Mouse (Mus musculus): ENCODE data around the gene Psmd9.

Psmd9 gene

DNA sequence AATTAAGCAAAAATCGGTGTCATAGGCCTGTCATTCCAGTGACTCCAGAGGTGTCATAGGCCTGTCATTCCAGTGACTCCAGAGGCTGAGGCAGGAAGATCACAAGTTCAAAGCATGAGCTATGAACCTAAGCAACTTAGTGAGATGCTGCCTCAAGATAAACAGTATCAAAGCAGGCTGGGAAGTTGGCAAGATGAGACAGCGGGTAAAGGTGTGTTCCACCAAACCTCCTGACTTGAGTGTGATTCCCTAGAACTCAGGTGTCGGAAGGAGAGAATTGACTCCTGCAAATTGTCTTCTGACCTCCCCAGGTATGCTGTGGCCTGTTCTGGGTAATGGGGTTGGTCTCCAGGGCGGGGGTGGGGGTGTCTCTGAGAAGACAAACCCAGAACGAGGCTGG is at the start of gene Psmd9:
Gene Psmd9 (plus strand): TSS at position 130 of the 400 bp plus-strand sequence.
- DNase-seq: no peak

DNA sequence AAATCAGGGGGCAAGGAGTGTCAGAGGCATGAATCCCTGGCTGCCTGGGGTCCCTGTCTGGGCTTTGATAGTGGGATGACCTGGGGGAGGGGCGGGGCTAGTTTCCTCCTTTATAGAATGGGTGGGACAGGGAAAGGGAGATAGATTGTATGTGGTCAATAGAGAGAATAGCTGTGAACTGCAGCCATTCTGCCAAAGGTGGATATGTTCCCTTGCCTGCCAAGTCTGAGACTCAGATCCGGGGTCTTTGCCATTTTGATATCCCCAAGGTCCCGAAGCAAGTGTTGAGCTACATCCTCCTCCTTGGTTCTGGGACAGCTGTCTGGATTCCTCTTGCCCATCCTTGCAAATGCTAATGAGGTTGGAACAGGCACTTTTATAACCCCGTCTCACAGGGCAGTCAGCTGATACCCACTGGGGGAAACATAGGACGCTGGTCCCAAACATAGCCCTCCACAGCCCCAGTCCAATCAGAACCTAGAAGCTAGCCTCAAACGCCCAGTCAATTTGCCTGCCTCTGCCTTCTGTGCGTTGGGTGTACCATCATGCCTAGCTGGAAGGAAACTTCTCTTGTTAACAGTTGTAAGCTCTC is 48.5 kb upstream of the Psmd9 start:
- DNase-seq: no peak

- no peak for DNase-seq
These were observed 47.0 kb upstream of the Psmd9 start for GRCm38 (mm10) chr5:123122181-123122580.

GRCm38 (mm10) chr5:123125105-123125504 is 44.1 kb upstream of the Psmd9 start:
- no peak for DNase-seq

- no peak for DNase-seq
These were observed 43.4 kb upstream of the Psmd9 start for GRCm38 (mm10) chr5:123125638-123126406.

GRCm38 (mm10) chr5:123127031-123127430 is 42.2 kb upstream of the Psmd9 start:
- DNase-seq: no peak

DNA sequence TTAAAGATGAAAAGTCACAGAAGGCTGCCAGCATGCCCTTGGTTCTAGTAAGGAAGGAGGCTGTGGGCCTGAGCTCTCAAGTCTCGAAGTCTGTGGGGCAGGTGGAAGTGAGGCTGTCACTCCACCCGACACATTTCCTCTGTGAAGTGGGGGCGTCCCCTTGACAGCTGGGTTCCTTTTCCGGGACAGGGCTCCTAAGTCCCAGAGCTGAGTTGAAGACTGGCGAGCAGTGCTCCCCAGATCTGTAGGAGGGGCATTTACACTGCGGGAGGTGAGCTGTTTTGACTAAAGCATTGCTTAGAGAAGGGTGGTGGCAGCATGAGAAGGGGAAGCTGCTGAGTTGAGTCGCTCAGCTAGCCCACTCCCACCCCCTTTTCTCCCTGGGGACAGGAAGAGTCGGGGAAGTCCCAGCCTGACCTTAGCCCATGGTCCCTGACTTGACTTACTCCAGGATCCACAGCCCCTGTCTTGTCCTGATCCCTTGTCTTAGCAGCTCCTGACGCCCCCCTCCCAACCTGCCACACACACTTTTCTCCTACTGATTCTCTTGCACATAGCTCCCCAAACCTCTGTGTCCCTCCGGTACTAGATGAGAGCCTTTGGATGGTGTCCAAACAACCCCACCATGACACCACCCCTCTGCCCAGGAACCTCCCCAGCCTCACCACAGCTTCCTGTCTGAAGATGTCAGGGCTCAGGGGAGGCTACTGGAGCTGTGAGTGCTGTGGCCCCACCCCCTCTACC is 40.6 kb upstream of the Psmd9 start:
- no peak for DNase-seq

DNA sequence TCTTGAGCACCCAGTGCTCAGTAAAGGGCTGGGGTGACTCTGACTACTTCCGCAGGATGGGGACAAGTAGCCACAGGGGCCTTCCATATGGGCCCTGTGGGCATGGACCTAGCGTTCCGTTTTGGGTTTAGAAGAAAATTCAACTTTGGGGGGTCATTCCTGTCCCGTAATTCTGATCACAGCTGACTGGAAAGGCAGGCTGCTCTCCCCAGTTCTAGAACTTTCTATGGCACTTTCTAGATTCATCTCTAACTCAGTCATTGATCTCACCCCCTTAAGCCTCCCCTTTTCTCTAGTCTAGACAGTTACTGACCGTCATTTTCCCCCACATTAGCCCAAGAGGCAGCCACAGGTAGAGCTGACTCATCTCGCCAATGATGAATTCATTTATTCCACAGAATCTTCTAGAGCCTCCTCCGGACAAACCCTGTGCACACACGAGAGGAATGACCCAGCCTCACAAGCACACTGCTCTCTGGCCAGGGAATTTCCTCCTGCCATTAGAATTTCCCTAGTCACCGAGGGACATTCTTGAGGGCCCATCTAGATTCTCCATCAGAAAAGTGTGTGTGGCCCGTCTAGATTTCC is 39.9 kb upstream of the Psmd9 start:
- no peak for DNase-seq

DNA sequence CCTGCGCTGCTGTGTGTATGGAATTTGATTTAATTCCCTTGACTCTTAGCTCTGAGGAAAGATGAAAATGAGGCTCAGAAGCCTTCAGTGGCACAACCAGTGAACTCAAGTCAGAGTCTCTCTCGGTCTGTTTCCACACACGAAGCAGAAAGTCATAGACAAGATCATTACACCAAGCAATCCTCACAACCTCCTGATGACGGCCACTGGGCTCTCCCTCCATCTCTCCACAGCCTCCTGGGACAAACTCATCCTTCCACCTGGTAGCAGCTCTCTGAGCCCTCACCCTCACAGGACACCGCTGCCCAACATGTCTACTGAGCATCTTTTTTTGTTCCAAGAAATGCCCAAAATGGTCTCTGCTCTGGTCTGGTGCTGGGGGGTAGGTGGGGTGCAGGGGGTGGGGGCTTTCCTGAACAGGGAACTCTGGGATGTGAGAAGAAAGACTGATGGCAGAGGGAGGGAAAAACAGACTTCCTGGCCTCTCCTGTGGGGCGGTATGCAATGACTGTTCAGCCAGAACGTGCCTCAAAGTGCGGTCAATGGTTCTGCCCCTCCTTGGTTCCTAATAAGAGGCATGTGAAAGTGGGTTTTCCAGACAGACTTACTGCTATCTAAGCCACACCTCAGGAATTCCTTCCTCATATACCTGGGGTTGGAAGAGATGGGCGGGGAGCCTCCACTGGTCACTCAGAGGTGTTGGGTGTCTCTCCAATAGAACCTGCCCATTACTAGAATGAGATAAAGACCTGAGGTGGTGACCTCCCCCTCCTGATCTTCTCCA is 39.0 kb upstream of the Psmd9 start:
- no peak for DNase-seq

- DNase-seq: no peak
These were observed 38.4 kb upstream of the Psmd9 start for GRCm38 (mm10) chr5:123130814-123131148.

- peak; percentile 83 to 91 for DNase-seq
These were observed 36.7 kb upstream of the Psmd9 start, which contains the start of gene Rhof for GRCm38 (mm10) chr5:123132308-123133071. Gene Rhof, minus strand, starts transcription at chr5:123132692.

DNA sequence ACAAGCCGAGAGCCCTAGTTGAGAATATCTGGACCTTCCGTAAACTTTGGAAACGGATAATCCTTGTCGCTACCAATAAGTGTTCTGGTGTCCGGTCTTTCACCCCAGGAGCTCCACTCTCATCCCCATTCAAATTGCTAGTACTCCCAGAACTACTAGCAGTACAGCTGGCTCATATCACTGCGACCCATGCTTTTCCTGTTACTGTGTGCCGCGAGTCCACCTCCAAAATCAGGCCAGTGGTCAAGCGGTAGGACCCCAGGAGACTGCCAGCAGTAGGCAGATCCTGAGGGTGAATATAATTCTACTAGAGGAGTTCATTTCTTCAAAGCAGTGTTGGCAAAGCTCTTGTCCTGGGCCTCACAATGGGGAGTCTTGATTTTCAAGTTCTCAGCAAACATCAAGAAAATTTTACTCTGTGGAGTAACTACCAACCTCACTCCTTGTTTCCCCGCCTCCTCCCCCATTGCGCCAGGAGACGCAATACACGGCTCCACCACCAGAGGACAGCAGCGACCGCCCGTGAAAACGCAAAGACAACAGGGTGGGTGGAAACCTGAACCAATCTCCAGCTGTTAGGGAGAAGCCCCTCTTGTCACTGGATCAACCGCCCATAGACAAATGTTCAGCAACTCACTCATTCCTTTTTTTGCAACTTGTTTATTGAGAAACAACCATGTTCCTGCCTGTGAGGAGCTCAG is 36.0 kb upstream of the Psmd9 start:
- DNase-seq: peak; percentile 83 to 90

DNA sequence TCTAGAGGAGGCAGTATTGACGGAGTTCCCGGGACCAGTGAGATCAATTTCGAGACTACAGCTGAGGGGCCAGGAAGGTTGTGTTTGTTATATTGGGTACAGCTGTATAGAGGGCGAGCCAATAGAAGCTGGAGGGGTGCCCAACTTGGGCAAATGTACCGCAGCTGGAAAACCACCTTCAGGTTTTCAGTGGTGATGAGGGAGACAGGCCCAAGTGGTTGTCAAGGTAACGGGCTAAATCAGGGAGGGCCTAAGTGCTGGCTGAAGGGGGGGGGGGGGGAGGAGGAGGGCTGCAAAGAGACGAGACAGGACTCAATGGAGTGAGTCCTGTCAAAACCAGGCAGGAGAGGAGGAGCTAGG is 35.4 kb upstream of the Psmd9 start:
- DNase-seq: peak in 1 of 2 experiments; percentile 52

- peak; percentile 69 to 73 for DNase-seq
These were observed 34.9 kb upstream of the Psmd9 start for GRCm38 (mm10) chr5:123134186-123134874.

DNA sequence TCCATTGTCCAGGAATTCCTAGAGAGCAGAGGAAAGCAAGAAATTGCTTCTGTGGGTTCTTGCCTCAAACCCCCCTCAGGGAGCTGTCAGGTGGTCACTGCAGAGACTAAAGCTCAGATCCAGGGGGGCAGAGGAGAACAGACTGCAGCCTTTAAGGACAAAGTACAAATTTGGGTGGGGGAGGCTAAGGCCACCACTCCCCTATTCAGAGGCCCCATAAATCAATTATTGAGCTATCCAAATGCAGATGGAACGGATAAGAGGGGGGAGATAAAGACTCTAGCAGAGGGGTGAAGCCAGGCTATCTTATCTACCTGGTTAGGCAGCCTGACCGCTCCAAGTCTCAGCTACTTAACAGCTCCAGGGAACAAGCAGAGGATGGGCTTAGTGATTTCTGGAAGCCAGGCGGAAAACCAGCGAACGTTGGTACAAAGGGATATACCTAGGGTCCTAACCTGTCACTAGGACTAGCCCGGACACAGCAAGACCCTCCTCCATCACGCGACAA is 34.3 kb upstream of the Psmd9 start:
- DNase-seq: no peak

DNA sequence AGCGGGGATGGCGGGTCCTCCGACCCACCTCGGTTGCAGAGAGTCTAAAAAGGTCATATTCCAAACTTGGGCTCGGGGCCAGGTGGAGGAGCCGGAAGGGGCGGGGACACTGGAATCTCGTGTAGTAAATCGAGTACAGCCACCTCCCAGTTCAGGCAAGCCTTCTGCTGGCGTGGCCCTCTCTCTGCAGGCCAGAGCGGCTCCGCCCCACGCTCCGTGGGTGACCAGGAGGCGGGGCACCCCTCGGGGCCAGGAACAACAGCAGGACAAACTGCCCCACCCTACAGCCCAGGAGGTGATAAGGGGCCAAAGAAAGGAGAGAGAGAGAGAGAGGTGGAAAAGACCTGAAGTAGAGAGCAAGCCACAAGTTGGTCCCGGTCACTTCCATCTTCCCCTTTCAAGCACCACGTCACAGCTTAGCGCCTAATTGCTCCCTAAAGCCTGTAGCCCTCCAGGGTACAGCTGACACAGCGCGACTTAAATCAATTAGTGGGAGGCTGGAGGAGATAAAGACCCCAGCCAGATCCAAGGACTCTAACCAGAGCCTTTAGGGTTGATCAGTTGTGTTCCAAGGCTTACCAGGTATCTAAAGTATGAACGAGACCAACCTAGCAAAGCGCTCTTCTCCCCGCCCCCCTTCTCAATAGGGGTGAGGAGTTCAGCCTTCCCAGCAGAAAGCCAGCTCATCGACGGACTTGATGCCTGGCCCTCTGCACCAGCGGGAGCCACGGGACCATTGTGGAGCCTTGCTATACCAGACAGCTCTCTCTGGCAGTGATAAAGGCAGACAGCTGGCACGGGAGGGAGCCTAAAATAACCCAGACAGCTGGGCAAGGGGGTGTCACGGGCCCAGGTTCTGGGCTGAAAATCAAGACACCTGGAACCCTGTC is 33.5 kb upstream of the Psmd9 start:
- DNase-seq: peak; percentile 67 to 68

DNA sequence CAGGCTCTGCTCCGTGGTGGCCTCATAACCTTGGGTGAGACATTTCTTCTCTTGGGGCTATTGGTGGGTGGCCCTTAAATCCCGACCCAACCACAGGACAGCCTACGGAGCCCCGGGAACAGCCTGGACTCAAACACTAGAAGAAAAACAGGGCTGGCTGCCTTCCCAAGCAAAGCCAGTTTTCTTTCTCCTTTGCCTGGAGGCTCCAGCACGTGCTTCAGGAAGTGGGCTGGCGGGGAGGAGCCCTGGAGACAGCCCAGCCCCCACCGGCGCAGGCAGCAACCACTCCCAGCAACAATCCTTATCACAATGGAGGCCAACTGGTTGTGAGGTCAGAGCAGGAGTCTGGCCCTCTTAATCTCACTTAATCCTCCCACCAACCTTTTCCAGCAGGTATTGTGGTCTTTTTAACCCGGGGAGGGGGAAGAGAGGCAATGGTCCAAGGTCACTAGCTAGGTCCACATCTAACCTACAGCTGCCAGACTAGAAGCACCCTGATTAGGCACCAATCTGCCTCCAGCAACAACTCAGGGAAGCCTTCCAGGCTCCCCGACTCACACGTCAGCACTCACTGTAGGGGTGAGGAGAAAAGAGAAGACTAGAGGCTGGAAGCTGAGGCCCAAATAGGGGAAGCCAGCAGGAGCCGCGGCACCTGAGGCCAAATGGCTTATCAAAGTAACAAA is 32.7 kb upstream of the Psmd9 start:
- DNase-seq: peak; percentile 68

DNA sequence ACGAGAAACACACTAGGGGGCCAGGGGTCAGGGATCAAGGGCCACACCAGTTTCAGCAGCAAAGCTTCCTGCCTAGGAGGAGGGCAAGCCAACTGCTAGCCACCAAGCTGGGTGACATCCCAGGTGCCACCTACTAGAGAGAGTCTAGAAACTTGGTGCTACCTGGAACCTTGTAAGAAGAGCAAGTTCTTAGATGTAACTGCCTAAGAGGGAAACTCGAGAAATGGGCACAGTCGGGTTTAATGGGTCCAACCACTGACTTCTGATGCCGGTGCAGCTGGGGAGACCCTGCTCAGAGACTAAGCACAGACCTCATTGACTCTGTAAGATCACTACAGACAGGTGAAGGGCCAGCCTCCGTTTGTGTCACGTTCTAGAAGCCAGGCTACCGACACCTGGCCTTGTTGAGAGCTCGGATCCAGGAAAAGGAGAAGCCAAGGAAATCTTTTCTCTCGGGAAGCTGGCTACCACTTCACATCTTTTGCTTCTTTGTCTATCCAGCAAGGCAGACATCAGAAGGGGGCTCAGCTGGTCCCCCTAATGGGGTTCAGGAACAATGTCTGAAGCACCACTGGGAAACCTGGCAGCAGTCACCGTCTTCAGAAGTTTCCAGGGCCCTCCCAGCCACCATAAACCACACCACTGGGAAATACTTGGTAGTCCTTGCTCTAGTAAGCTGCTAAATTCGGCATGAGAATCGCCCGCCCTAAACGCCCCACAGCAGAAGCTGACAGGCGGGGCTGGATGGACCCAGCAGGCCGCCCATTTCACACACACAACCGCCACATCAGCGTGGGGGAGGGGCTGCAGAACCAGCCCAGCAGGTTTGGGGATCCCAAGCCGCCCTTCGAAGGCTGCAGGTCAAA is 31.9 kb upstream of the Psmd9 start:
- peak; percentile 64 to 73 for DNase-seq
